Mouse (Mus musculus) lung, postnatal 10 days (tissue): ENCODE results near the gene Nr1h3.

Experiments used
- DNase-seq: peaks from one replicate; pipeline ENCODE4 v3.0.0; 2021

The Nr1h3 gene

DNA sequence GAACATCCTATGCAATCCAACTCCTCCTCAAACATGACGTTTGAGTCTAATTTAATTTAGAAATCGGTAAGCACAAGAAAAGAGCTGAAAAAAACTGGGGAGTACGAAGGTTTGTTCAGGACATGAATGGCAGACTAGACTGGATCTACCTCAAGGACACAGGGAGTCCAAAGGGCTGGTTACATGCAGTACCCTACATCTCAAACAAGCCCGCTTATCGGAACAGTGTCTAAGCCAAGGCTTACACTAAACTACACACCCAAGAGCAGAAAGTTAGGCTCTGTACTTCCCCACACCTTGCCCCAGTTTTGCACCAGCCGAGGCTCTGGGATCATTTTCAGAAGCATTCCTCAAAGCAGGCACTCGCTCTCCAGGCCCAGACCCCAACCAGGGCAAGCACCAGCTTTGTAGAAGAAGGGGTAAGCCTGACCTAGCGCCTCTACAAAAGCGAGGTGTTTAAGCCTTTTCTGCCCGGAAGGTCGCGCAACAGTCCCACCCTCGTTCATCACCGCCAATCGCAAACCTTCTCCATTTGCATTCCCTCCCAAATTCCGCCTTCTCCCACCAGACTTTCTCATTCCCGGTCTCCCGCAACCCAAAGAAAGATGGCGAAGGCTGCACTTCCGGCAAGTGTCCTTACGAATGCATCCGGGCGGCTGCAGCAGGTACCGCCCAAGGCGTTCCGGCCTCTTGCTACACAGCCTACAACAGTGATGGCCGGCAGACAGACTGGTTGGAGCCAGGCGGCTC, at the start of gene Nr1h3, which contains the start of gene Acp2:
Nr1h3 (minus strand) TSS at position 613 of the 750 bp plus-strand sequence.
Acp2 (plus strand) TSS at position 664 of the 750 bp plus-strand sequence.
- DNase-seq, result peak; percentile 96

DNA sequence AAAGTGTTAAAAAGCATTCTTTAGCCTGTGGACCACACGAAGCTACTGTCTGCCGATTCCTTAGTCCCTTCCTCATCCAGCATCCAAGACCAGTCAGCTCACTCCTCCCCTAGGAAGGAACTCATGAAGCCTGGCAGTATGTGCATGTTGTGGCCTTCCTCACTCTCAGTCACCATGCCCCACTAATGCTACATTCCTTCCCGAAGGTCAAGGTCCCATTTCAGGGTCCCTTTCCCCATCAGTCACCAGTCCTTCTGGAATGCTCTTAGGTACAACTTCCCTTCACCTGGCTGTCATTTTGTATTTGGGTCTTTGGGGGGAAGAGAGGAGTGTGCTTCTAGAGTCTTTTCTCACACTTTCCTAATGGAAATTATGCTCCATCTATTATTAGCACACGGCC, 49.4 kb upstream of the Nr1h3 start:
- DNase-seq, result no peak

DNA sequence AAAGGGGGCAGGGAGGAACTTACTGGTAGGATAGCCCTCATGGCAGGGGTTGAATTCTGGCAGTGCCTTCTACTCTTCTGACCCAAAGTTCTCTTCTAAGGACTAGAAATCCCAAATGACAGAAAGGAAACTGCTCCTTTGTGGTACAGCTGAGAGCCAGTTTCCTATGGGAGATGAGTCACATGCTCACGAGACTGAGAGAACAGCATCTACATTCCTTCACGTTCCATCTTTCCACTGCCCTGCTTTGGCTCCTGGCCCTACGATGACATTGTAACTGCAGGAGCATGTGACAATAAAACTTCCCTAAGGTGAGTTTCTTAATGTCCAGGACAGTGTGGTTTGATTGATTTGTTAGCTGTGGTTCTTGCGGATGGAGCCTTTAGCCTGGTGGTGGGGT, 45.7 kb upstream of the Nr1h3 start:
- DNase-seq, result no peak

DNA sequence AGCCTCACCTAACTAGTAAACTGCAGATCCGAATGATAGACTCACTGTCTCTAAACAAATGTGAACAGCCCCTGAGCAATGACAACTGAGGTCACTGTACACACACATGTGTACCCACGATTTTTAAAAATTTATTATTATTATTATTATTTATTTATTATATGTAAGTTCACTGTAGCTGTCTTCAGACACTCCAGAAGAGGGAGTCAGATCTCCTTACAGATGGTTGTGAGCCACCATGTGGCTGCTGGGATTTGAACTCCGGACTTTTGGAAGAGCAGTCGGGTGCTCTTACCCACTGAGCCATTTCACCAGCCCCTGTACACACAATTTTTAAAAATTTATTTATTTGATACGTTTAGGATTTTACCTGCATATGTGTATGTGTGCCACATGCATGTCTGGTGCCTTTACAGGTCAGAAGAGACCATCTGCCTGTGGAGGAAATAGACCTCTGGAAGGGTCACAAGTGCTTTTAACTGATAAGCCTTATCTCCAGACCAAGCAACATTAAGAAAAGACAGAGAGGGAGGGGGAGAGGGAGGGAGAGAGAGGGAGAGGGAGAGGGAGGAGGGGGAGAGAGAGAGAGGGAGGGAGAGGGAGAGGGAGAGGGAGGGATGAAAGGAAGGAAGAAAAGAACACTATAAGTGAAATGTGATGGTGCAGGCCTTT, 42.1 kb upstream of the Nr1h3 start:
- no peak for DNase-seq

DNA sequence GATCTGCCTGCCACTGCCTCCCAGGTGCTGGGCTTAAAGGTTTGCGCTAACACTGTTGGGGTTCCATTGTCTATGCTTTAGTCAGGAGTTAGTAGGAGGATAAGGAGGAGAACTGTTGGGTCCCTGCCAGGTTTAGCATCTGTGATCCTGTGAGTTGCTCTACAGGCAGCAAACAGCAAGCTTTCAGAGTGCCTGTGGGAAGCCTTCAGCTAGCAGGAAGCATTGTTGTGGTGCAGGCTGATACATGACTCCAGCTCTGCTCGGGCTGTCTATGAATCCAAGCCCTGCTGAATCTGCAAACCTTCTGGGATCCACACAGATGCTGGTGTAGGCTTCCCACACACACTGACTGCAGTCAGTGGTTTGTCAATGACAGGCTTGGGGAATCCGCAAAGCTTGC, 40.8 kb upstream of the Nr1h3 start:
- DNase-seq, result no peak

DNA sequence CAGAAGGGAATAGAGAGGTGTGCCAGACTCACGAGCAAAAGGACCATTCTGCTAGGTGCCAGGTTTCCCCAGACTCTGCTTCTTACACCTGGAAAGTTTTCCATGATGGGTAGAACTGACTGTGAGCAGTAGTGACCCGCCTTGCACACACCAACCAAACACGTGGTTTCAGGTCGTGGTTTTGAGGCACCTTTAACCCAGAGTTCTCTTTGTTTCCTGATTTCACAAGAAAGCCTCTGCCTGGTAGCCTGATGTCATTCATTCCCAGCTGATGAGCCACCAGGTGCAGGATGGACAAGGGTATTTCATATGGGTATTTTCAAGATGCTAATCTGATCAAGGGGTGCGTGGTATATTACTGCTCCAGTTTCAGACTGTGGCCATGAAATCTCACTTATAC, 39.9 kb upstream of the Nr1h3 start:
- DNase-seq, result no peak

DNA sequence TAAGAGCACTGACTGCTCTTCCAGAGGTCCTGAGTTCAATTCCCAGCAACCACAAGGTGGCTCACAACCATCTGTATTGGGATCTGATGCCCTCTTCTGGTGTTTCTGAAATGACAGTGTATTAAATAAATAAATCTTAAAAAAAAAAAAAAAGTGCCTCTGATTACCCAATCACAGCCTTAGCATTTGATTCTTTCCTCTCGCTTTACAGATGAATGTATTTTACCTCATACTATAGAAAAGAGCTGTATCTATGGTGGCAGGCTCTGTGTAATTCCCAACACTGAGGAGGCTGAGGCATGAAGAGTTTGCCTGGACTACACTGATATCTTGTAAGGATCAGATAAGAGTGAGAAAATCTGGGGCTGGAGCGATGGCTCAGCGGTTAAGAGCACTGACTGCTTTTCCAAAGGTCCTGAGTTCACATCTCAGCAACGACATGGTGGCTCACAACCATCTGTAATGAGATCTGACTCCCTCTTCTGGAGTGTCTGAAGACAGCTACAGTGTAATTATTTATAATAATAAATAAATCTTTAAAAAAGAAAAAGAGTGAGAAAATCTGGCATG, 35.0 kb upstream of the Nr1h3 start:
- peak; percentile 30 for DNase-seq

DNA sequence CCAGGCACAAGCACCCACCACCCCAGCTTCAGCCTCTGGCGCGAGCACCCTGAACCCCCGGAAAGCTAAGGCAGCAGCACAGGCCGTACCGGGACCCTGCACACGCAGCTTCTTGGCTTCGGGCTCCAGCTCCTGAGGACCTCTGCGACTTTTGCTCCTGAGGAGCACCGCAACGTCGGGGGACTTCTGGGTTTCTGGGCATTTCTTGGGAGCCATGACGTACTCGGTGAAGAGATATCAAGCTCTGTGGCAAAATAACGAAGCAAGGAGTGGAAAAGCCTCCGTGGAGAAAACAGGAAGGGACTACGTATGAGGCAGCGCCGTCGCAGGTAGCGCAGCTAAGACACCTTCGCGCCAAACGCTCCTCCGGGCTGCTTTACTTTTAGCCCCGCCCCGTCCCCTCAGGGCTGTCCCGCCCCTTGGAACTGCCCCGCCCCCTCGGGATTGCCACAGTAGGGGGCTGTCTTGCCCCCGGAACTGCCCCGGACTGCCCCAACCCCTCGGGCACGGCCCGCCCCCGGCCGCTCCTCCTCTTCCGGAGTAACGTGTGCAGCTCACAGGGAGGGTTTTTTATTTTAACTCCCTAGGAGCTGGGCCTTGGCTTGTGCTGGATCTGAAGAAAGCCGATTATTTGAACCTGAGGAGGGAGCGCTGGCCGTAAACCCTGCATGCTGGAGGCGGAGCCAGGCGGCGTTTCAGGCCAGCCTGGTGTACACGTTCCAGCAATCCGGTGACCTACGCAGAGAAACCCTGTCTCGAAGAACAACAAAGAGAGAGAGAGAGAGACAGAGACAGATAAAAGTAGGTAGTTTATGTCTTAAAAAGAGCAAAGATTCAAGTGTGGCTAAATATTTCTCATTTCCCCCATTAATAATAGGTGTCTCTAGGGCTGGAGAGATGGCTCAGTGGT, 34.2 kb upstream of the Nr1h3 start, which contains the start of gene Ddb2:
Ddb2 (minus strand) TSS at position 382 of the 910 bp plus-strand sequence.
- peak; percentile 96 for DNase-seq

DNA sequence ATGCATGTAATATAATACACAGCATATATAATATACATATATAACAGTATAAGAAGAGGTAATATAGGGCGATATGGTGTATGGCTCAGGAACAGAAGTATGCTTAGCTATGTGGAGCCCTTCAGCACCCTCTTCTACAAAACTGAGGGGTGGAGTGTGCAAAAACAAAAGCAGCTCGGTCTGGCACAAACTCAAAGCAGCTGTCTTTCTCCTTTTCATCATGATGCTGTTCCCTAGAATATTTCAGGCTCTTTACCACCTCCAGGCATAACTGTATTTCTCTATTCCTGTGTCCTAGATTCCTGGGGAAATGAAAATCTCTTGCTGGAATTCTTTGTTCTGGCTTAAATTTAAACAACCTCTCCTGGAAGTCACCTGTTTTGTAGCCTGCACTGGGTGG, 27.1 kb upstream of the Nr1h3 start:
- DNase-seq, result no peak

DNA sequence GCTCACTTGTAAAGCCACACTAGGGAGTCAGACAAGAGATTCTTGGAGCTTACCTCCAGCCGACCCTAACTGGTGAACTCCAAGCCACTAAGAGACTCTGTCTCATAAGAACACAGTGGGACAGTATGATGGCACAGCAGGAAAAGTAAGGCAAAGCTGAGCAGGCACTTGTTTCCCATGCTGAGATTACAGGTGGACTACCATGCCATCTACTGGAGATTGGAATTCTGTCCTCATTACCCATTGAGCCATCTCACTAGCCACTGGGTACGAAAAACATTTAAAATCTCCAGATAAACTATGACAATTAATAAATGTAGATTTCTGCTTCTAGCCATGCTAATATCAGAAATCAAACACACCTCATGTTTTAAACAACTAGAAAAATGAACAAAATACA, 21.0 kb upstream of the Nr1h3 start:
- DNase-seq, result no peak

DNA sequence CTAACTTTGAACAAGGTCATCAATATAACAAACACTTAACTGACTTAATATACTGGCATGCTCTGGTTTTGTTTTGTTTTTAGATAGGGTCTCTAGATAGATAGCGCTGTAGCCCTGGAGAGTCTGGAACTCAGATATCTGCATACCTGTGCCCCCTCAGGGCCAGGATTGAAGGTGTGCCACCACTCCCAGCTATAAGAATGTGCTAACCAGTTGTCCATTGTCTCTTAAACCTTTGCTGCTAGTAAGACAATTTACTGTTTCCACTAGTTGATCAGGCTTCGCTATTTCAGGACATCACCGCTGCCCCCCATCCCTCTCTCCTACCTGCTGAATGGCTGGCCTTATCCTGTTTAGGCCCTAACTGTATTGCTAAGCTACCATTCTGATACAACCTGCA, 17.9 kb upstream of the Nr1h3 start:
- no peak for DNase-seq

DNA sequence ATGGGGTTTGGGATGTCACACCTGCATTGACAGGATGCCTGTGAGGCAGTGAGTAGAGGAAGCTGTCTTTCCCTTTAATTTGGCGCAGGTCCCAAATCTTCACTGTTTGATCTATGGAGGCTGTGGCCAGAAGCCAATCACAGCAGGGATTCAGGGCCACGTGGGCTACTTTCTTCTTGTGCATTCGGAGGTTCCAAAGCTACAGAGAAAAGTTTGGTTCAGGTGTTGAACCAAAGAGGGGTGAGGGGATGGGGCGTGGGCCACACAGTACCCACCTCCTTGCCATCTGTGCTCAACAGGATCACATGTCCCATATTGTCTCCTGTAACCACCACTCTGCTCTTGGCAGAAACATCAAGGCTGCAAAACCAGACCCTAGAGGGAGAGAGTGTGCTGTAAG, 14.4 kb upstream of the Nr1h3 start:
- DNase-seq, result peak; percentile 22

DNA sequence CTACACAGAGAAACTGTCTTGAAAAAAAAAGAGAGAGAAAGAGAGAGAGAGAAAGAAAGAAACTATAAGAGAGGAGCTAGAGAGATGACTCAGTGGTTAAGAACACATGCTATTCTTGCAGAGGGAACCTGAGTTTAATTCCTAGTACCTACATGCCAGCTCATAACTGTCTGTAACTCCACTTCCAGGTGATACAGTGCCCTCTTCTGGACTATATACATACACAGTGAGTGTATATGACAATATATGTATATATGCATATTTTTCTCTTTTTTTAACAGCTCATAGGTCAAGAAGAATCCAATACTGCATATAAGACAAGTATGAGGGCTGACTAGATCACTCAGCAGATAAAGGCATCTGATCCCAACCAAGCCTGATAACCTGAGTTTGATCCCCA, 10.7 kb upstream of the Nr1h3 start:
- no peak for DNase-seq

DNA sequence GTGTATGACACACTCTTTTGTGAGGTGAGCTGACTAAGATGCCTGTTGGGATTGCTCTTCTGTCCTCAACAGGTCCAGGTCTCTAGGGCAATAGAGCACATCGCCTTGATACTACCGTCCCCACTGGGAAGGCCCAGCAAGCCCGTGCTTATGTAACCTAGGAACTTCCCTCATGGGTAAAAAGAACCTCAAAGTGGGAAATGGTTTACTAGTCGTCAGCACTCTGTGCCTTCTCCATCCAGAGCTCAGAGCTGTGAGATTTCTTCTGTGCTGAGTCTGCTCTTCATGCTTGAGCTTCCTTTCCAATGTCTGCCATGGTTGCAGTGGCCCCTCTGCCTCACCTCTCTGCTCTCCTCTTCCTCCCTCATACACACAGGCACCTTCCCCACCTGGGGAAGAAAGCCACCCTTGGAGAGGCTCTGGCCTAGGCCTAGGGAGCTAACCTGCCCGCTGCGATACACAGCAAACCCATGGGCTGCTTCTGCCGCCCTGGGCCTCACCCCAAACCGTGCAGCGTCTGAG, 3.7 kb upstream of the Nr1h3 start:
- DNase-seq, result no peak

DNA sequence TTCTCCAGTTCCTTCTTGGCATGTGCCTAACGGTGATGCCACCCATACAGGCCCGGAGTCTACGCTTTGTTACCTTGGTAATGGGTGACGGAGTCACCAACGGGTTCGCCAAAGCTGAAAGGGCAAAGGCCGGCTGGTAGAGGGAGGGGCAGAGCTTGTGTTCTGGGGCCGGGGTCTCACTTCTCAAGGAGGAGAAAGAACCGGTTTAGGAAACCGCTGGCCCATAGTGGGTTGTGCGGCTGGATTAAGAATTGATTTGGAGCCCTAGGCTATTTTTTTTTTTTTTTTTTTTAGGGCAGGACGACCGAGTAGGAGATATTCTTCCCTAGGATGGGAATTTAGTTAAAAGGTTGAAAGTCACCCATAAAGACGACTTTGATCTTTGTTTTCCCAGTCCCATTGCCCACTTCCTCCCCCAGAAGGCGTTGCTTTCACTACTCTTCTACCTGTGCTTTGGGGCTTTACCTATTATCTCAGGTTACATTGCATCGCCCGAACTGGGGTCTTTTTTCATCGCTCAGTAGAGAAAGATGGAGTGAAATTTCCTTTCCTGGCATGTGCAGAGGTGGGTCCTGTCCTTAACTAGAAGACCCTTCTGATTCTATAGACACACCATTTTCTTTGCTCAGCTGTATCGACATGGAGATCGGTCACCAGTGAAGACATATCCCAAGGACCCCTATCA, 480 bp upstream of the Nr1h3 start:
- DNase-seq, result no peak

DNA sequence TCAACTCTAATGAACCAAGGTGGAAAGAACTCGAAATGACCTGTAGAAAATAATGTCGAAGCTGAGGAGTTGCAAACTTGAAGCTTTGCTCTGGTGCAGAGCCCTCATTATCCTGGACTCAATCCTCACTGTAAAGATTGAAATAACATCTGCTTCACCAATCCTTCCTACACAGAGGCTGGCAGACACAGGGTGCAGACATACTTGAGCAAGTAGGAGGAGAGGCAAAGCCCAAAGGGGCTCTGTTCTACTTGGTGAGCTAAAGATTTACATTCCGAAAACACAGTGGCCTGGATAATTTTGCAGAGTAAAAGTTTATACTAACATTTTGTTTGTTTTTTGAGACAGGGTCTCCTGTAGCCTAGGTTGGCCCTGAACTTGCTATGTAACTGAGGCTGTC, 3.7 kb downstream of the Nr1h3 start:
- no peak for DNase-seq

DNA sequence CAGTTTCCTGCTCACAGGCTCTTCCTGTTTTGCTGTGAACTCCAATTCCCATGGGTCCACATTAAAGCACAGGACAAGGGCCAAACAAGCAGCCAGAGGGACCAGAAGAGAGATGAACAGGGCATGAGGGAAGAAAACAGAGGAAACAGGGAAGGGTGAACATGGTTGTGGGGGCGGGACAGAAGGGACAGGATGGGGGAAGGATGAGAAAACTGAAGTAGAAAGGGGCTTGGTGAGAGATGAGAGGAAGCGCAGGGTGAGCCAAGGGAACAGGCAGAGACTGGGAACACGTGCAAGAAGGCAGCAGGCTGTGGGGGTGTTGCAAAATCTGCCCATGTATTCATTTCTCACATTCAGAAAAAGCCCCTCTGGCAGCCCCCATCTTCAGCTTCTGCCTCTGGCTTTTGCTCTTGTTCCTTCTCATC, 6.0 kb downstream of the Nr1h3 start:
- DNase-seq, result peak; percentile 67

DNA sequence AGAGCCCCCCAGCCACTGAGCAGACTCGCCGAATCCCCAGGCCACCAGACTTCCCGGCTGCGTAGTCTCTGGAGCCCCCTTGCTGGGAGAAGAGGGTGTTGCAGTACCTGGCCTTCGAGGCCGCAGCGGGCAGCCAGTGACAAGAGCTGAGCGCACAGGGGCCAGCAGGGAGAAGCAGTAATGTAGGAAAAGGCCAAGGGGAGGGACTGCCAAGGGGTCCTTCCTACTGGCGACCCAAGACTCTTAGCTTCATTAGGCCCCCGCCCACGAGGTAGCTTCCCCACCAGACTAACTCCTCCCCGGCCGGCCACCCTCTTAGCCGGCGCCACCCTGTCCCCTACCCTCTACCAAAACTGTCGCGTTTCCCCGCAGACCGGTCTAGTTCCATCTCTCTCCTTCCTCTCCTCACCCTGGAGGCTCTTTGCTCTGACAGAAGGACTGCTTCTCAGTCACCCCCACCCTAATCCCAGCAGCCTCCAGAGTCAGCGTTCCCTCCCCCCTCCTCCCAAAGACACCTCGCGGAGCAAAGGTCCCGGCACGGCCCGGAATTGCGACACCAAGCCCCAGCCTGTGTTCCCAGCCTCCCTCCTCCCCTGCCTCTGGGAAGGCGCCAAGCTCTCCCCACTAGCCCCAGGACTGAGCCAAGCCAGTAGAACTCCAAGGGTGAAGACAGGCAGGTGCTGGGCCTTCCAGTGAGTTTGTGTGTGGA, 7.9 kb downstream of the Nr1h3 start:
- peak; percentile 95 for DNase-seq

DNA sequence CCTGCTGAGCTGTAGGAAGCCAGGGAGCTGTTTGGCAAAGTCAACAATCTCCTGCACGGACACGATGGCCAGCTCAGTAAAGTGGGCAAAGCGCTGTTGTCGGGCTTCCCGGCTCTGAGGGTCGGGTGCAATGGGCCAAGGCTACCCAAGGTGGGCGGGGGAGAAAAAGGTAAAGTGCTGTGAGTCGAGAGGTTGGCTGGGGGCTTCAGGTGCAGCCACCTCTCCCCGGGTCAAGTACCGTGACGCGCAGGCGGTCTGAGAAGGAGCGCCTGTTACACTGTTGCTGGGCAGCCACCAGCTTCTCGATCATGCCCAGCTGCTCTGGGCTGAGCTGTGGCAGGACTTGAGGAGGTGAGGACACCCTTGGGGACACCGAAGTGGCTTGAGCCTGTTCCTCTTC, 12.1 kb downstream of the Nr1h3 start:
- DNase-seq, result no peak

DNA sequence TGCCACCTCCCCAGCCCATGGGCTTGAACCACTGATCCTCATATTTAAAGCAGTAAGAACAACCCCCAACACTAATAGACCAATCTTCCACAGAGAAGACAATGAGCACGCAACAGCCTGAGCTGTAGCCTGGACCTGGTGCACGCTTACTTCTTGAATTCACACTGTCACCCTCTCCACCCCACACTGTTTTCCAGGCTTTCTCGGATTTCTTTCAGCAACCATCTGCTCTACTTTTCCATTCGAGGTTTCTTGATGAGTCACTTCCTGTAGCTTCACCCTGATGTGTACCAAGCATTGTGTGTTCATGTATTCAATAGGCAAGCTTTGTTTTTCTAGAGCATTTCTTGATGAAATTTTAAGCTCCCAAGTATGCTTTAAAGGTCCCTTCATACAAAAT, 15.2 kb downstream of the Nr1h3 start:
- no peak for DNase-seq

DNA sequence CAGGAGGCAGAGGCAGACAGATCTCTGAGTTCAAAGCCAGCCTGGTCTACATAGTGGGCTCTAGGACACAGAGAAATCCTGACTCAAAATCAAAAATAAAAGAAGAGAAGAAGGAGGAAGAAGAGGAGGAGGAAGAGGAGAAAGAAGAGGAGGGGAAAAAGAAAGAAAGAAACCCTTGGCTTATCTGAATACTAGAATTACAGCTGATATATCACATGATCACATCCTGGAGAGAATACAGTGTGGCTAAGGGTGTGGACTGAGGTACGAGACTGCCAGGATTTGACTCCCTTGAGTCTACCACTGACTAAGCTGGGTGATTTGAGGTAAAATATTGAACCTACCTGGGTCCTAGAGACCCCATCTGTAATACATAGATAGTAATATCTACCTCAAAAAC, 16.4 kb downstream of the Nr1h3 start:
- DNase-seq, result no peak
